Mouse (Mus musculus) thymus, adult 2 months (tissue): ENCODE measurements around the gene Car6.

Experiments
- CTCF ChIP-seq: fragments of 200-500 bp; IDR thresholded peaks from 2 replicates; pipeline ENCODE4 v1.5.1; 2012; ENCODE audit warnings: mild to moderate bottlenecking, control low read depth, low read length, moderate library complexity, borderline replicate concordance; ENCODE audit not compliant: control insufficient read depth, poor library complexity, insufficient read depth; ENCODE audit errors: extremely low read depth
- POLR2A ChIP-seq: fragments of 200-500 bp; IDR thresholded peaks from 2 replicates; pipeline ENCODE4 v1.6.1; 2012; ENCODE audit warnings: mild to moderate bottlenecking, low read length, control low read depth, moderate library complexity; ENCODE audit not compliant: control insufficient read depth, poor library complexity, insufficient read depth; ENCODE audit errors: extremely low read depth

DNA sequence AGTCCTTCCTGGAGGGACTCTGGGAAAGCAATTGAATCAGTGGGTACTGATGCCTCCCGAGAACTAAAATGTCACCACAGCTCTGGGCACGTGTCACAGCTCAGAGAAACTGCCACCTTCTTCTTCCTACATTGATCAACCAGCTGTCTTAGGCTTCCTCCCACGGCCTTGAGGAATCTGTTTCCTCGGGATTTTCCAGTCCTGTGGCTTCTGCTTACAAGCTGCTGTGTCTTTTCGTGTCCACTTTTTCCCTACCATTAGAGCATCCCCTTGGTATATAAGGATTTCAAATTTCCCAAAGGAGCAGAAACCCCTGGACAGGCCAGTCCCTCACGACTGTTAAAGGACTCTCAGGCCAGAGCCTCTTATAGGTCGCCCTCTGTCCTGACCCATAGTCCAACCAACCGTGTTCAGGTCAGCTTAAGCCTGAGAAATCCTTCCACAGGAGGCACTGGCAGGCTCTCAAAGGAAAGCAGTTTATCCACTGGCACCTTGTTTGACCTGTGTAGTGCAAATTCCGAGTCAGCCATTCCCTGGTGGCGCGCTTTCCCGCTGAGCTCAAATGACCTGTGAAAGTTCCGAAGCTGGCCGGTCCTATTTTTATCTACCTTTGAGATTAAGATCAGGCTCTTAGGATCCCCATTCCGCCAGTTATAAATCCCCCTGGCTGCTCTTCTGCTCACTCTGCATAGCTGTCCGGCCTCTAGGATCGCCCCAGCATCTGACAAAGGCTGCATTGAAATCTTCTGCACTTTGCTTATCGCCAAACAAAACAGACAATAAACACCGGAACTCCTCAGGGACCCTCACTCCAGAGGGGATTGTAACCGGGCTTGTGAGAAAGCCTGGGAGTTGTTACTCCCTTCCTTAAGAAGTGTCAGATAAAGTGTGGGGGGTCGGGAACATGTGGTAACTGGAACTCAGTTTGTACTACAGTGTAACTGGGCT, 29.6 kb upstream of the Car6 start:
- TF ChIP-seq CTCF (no peak), POLR2A (no peak)
